Mouse (Mus musculus) inflammation-experienced regulatory T-cells (primary cell): Measurements from ENCODE around the gene Pcgf6. TPM values are rescaled to one million over a fixed set of nuclear protein-coding genes. Genes with fewer than 3 reads are reported as not detected.

Experiments
- polyA plus RNA-seq, 2 experiments: library from polyadenylated mRNA; unstranded; fragments of 100-300 nt; shearing (Covaris generic); gene quantifications; one replicate each; pipeline ENCODE4 v1.2.1; 2017

The Pcgf6 gene
- 10 to 100 TPM; 31.7 to 42.3 TPM for polyA plus RNA-seq

DNA sequence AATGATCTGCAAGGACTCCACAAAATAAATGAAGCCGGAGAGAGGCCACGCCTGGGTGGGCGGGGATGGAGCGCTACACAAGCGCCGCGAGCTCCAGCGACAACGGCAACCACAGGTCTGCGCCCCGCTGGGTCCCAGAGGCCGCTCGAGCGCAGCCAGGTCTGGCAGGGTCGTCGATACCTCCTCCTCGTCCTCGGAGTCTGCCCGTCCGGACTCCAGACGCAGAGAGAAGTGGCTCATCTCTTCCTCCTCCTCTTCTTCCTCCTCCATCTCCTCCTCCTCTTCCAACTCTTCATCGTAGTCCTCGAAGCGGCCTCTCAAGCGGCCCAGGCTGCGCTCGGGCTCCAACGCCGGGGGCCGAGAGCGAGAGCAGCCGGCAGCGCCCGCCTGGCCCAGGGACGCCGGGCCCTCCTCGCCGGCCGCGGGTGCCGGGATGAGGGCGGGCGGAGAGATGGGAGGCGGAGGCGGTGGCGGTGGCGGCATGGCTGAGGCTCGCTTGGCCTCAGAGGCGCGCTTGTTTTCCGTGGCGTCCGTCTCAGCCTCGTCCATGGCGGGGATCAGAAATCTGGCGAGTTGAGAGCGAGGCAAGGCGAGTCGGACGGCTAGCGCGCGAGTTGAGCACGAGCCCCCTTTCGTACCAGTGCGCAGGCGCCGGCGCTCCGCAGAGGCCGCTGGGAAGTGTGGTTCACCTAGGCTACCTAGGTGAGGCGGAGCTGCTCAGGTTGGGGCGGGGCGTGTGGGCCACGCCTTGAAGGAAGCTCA, at the start of gene Pcgf6:
Pcgf6 (minus strand) TSS at position 636 of the 762 bp plus-strand sequence.

DNA sequence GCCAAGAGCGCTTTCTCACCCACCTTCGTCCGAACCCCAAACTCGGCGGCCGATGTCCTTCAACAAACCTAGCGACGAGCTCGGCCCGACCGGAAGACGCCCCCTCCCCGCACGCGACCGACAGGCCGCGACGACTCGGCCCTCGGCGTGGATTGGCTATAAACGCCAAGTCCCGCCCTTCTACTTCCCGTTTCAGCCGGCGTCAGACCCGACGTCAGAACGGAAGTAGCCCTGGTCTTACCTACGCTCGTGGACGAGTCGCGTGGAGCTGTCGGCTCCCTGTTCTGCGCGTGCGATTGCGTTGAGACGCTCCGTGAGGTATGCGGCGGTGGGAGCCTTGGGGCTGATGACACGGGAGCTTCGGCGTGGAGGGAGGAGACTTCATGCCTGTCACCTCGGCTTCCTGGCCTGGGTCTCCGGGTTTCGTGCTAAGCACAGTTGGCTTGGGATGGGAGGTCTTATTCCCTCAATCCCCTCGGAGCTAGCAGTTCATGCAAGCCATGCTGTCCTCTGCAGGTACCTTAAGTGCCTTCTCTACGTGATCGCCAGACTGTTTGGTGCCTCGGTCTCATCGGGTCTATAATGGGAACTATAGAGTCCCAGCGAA, 39.9 kb upstream of the Pcgf6 start, which contains the start of the genes Usmg5 and Pdcd11:
Usmg5 (minus strand) TSS at position 98 of the 607 bp plus-strand sequence.
Pdcd11 (plus strand) TSS at position 219 of the 607 bp plus-strand sequence.

DNA sequence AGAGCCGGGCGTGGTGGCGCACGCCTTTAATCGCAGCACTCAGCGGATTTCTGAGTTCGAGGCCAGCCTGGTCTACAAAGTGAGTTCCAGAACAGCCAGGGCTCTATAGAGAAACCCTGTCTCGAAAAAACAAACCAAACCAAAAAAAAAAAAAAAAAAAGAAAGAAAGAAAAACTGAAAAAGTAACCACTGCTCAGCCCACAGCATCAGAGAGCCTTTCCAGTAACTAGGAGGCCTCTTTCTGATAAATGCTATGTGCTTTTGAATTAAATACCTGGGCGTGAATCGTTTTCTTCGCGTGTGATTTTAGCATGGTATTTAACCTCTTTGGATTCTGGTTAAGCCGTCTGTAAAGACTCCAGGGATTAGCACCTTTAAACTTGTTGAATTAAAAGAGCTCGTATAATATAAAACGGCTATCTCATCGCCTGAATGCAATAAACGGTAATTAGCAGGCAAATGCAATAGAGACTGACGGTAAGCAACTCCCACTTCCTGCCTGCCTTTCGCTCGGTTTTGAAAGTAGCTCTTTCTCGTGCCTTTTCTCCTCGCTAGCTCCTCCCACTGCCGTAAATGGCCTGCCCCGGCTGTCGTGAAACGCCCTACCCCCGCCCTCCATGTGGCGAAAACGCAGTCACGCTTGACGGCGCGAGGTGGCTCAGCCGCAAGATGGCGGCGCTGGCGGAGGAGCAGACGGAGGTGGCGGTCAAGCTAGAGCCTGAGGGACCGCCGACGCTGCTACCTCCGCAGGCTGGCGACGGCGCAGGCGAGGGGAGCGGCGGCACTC, 16.6 kb upstream of the Pcgf6 start, which contains the start of gene Taf5:
Taf5 (plus strand) TSS at position 651 of the 787 bp plus-strand sequence.

DNA sequence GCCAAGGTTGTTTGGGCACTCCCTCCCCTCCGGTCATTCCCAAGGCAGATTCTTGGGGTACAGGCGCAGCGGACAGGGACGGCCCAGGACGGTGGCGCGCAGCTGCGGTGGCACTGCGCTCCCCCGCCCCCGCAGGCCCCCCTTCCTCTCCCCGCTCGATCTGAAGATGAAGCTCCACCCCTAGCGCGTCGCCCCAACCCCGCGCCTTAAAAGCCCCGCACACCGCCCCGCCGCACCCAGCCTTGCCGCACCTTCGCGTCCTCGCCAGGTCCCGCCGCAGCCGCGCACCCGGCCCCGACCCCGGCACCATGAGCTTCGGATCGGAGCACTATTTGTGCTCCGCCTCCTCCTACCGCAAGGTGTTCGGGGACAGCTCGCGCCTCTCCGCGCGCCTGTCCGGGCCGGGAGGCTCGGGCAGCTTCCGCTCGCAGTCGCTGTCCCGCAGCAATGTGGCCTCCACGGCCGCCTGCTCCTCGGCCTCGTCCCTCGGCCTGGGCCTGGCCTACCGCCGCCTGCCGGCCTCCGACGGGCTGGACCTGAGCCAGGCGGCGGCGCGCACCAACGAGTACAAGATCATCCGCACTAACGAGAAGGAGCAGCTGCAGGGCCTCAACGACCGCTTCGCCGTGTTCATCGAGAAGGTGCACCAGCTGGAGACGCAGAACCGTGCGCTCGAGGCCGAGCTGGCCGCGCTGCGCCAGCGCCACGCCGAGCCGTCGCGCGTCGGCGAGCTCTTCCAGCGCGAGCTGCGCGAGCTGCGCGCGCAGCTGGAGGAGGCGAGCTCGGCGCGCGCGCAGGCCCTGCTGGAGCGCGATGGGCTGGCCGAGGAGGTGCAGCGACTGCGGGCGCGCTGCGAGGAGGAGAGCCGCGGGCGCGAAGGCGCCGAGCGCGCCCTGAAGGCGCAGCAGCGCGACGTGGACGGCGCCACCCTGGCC, 36.0 kb downstream of the Pcgf6 start, which contains the start of the genes Ina and Nt5c2:
Ina (plus strand) TSS at position 252 of the 935 bp plus-strand sequence.
Nt5c2 (minus strand) TSS at position 707 of the 935 bp plus-strand sequence.

Other genes starting within 250 kb of the Pcgf6 start
- gene Ina, start 36.2 kb downstream of the Pcgf6 start, polyA plus RNA-seq = under 1 TPM; 0.10 to 0.37 TPM
- 10 to 100 TPM; 31.9 to 44.4 TPM for gene Nt5c2, start 35.8 kb downstream of the Pcgf6 start, polyA plus RNA-seq
- 10 to 100 TPM; 12.5 to 12.8 TPM for gene Taf5, start 16.8 kb upstream of the Pcgf6 start, polyA plus RNA-seq
- 100 to 1,000 TPM; 295 to 364 TPM for gene Usmg5, start 39.7 kb upstream of the Pcgf6 start, polyA plus RNA-seq
- gene Pdcd11, start 39.9 kb upstream of the Pcgf6 start, polyA plus RNA-seq = 10 to 100 TPM; 12.8 to 15.5 TPM
- gene Calhm2, start 87.4 kb upstream of the Pcgf6 start, polyA plus RNA-seq = 10 to 100 TPM; 23.5 to 25.7 TPM
- not detected for gene Calhm1, start 93.3 kb upstream of the Pcgf6 start, polyA plus RNA-seq
- gene Calhm3, start 106.9 kb upstream of the Pcgf6 start, polyA plus RNA-seq = not detected
- under 1 TPM; 0.16 to 0.98 TPM for gene Neurl1a, start 127.9 kb upstream of the Pcgf6 start, polyA plus RNA-seq